Mouse (Mus musculus) megakaryocyte progenitor cell, adult 5-6 weeks (primary cell): ENCODE results near the gene Specc1l. TPM values are rescaled to one million over a fixed set of nuclear protein-coding genes. Genes with fewer than 3 reads are reported as not detected.

ENCODE experiments used
- ATAC-seq: replicated peaks from 2 replicates; pipeline ENCODE4 v1.8.0; 2016; ENCODE audit warnings: mild to moderate bottlenecking, moderate TSS enrichment, inconsistent platforms; ENCODE audit not compliant: poor library complexity
- total RNA-seq, 2 experiments: library from RNA; stranded (forward) in 1 of 2; stranded (reverse) in 1 of 2; fragments of 157-497, 149-512 nt in 1 of 2; fragments of 200-1000 nt in 1 of 2; gene quantifications; 2 replicates each; pipeline versions ENCODE4 v1.2.3 to v1.2.4; 2015 to 2017

Specc1l gene
- total RNA-seq (2015) (20.0 and 21.7 TPM in 2 replicates), total RNA-seq (2017) (30.2 and 32.8 TPM in 2 replicates)

DNA sequence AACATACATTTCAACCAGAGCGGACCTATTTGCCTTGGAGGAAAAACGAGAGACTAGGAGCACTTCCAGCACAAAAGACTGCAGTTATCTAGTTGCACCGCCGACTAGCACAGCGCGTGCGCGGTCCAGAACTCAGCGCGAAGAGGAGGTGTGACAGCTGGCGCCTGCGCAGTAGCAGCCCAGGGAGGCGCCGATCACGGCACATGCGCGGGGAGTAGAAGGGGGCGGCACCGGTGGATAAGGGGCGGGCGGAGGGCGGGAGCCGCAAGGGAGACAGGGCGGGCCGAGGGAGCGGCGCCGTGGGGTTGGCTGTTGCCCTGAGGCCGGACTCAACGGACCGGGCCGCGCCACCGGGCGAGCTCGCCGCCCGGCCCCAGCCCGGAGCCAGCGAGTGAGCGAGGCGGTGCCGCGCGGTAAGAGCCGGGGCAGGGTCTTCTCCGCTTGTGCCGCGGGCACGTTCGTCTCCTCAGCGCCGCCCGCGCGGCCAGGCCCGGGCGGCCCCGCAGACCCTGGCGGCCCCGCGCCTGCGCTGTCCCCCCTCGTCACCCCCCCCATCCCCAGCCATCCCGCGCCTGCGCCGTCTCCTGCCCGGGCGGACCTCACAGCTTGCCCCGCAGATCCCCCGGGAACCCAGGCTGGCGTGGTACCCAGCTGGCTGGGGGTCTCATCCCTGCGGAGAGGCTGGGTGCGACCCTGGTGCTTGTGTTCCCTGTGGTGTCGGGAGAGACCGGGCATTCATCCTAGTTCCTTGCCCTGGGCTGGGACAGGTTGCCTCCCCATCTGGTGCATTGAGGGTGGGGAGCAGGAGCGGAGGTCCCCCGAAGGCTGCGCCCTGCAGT lies at the start of gene Specc1l:
TSS of gene Specc1l (plus strand) at position 267 of the 839 bp plus-strand sequence.
- ATAC-seq, result peak; percentile 99

GRCm38 (mm10) chr10:75165825-75166481 lies 45.9 kb upstream of the Specc1l start:
- peak; percentile 85 for ATAC-seq

DNA sequence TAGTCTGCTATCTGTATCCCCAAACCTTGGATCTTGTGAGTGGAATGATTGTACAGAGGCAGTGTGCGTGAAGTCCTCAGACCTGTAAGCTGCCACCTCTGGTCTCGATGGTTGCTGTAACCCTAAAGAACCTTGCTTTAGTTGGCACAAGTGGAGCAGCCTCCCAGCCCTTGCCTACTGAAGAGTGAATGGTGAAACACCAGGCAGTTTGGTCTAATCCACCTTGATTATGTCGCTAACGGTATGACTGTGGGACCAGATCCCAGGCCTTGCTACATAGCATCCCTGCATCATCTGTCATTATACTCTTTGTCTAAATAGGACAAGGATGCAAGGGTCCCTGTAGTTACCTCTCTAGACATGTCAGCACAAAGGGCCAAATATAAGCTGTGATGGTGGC lies 45.3 kb upstream of the Specc1l start:
- ATAC-seq, result no peak

GRCm38 (mm10) chr10:75170207-75170850 lies 41.5 kb upstream of the Specc1l start:
- ATAC-seq, result peak; percentile 58

- no peak for ATAC-seq
These were observed 38.8 kb upstream of the Specc1l start for GRCm38 (mm10) chr10:75173056-75173455.

DNA sequence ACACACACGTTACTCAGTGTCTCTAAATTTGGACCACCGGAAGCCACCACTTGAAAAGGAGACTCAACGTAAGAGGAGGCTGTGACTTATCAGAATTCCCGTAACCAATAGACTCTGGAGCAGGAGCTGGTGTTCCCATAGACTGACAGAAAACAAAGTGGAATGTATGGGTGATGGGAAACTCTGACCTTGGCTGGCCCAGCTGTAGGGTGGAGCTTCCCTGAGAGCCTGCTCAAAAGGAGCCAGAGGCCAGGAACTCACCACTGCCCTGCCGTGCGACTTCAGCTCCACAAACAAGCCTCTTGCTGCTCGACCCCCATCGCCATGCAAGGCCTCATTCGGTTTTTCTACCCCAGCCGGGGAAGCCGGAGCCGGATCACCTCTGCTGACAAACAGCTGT lies 38.2 kb upstream of the Specc1l start:
- no peak for ATAC-seq

DNA sequence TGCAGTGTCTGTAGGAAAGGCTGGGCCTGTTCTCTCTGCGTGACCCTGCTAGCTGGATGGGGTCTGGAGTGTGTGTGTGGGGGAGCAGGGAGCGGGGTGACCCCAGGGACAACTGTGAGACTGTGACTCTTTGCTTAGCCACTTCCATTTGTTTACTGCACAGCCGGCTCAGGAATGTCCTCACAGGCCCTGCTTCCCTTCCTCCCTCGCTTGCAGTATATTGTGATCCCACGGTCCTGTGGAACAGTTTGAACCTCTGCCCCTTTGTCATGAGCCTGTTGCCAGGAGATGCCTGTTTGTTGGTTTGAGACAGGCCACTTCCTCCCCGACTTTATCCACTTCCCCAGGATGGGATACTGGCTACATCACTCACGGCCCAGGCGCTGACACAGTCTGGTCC lies 35.4 kb upstream of the Specc1l start:
- ATAC-seq, result no peak

- ATAC-seq, result no peak
These were observed 33.0 kb upstream of the Specc1l start for GRCm38 (mm10) chr10:75178911-75179310.

- ATAC-seq, result peak; percentile 82
These were observed 29.6 kb upstream of the Specc1l start for GRCm38 (mm10) chr10:75182151-75182774.

GRCm38 (mm10) chr10:75184826-75185225 lies 27.0 kb upstream of the Specc1l start:
- ATAC-seq, result no peak

DNA sequence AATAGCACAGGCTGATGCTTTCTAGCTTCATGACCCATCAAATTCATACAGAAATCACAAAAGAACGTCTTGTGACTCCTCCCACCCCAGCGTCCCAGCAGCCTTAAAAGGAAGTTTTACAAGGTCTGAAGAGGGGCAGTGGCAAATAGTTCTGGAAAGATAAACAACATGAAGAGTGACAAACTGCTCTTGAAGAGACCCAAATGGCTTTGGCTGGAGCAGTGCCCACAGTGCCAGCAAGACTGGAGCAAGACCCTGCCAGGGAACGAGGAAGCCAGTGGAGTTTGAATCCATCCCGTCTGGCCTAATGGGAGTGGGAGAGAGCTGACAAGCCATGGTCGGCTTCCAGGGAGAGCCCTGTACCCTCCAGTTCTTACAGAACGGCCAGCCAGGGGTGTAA lies 25.3 kb upstream of the Specc1l start:
- no peak for ATAC-seq

DNA sequence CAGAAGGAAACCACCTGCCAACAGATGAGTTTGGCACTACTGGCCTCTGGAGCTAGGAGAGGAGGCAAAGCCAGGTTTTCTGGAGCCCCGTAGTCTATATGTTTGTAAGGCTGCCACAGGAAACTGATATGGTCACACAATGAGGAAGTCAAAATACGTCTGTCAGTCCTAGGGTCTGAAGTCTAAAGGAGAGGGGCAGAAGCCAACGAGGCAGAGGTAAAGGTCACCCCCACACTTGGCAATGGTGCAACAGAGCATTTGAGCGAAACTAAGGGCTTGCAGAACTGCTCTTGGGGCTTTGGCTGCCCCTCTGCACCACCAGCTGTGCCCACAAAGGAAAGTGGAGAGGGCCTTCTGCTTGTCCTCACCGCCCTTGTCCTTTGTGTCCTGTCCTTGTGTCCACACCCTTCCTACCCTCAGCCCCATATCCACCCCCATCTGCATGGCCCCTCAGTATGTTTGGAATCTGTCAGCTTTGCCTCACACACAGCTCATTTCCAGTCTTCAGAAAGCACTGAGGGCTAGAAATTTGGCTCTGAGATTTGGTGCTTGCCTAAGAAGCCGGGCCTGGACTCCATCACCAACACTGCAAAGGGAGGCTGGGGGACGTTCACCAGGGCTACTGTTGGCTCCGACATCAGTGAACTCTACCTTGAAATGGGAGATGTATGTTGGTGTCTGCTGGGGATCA lies 24.4 kb upstream of the Specc1l start:
- ATAC-seq, result peak; percentile 74

- peak; percentile 66 for ATAC-seq
These were observed 20.2 kb upstream of the Specc1l start for GRCm38 (mm10) chr10:75191647-75192046.

DNA sequence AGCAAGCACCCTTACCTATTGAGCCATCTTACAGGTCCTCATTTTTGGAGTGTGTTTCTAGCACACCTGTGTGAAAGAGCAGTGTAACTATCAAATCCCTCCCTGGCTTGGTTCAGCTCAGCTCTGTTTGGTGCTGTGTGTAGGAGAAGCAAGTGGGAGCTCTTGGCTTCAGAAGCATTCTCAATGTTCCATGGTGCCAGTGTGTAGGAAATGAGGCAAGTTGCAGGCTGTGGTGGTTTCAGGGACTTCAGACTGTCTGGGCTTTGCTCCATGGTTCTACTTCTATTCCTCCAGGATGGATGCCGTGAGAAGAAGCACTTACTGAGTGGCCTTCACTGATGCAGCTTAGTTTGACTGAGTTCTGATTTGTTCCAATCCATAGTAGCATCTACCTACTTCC lies 14.1 kb upstream of the Specc1l start:
- ATAC-seq, result no peak

GRCm38 (mm10) chr10:75200733-75201132 lies 11.1 kb upstream of the Specc1l start:
- no peak for ATAC-seq

DNA sequence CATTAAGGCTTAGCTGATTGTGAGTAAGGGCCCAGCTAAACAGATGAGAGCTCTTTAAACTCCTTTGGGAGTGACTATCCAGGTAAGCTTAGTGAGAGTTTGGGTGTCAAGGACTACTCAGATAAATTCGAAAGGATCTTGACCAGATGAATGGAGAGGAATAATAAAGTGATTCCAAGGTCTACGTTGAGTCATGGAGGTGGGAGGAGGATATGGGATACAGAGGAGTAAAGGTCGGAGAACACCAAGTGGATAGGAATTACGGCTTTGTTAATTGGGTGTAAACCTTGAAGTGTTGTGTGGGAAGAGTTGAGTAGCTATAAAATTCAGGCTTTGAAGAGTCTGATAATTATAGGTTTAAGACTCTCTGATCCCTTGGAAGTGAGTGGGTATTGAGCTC lies 5.7 kb upstream of the Specc1l start:
- no peak for ATAC-seq

DNA sequence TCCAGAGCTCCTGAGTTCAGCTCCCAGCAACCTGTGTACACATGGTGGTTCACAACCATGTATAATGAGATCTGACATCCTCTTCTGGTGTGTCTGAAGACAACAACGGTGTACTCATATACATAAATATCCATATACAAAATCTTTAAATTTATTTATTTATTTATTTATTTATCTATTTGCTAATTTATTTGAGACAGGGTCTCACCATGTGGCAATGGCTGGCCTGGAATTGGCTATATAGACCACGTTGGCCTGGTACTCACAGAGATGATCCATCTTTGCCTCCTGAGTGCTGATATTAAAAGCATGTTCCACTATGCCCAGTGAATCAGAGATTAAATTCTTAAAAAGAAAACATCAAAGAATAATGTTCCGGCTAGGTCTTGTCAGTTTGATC lies 1.0 kb upstream of the Specc1l start:
- ATAC-seq, result no peak

- ATAC-seq, result no peak
These were observed 1.1 kb downstream of the Specc1l start for GRCm38 (mm10) chr10:75212981-75213380.

- no peak for ATAC-seq
These were observed 8.8 kb downstream of the Specc1l start for GRCm38 (mm10) chr10:75220722-75221121.

DNA sequence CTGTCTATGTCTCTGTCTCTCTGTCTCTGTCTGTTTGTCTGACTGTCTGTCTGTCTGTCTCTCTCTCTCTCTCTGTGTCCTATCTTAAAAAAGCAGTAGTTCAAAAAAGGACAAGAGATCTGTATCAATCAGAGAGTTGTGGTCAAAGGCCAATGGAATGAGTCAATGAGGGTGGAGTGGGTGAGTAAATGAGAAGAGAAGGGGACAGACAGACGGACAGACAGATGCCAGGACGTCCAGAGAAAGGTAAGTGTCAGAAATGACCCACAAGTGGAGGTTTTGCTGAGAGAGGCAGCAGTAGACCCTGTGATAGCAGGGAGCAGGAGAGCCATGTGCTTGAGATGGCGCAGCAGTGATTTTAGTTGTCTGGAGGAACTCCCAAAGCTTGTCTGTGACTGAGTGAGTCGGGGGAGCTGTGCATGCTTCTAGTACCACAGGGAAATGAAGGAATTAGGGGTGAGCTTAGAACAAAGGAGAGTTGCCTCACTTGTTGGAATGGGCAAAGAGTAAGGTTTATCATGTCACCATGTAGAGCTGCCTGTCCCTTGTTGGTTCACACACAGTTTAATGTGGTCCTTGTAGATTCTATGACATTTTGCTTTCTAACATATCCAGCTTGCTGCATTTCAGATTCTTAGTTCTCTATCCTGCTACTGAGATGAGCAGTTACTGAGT lies 10.2 kb downstream of the Specc1l start:
- ATAC-seq, result no peak
